Mouse (Mus musculus): ENCODE measurements around the gene Ppa2. TPM values are rescaled to one million over a fixed set of nuclear protein-coding genes. Genes with fewer than 3 reads are reported as not detected.

Gene Ppa2
- polyA plus RNA-seq, 1 experiment, result 161 TPM

DNA sequence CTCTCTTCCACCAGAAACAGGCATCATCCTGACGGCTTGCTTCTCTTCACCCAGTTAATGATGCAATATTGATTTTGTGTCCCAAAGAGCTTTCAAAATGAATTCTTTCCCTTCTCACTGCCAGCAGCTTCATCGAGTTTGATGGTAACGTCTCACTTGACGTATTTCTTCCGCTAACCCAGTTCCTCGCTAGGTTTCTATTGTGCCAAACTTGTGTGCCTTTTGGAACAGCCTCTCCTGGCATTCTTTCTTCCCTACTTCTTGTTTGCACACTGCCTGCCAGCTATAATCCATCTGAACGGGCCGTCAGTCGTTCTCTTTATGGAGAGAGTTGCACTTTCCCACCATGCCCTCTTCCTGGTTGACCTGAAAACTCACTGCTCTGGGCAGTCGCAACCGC, 31.2 kb downstream of the Ppa2 start:
- H3K4me1 ChIP-seq (ENCODE audit: control insufficient read depth, insufficient read depth, insufficient read length, low read length), result no peaks in the 10 kb centered on the region
- H3K27ac ChIP-seq (replicated peaks; ENCODE audit: low read depth, low read length), result 0 out of 2 replicates have a peak overlapping the region, but pooled peaks have one; percentile 4
- no peak overlapping the region for H3K4me3 ChIP-seq (ENCODE audit: insufficient read depth, low read depth, low read length)

- Histone ChIP-seq H3K27ac (replicated peaks; ENCODE audit: low read depth, low read length) (no peak overlapping the region), H3K4me3 (ENCODE audit: insufficient read depth, low read depth, low read length) (no peak overlapping the region)
Observed at GRCm38 (mm10) chr3:133347535-133347934, 37.6 kb downstream of the Ppa2 start.

DNA sequence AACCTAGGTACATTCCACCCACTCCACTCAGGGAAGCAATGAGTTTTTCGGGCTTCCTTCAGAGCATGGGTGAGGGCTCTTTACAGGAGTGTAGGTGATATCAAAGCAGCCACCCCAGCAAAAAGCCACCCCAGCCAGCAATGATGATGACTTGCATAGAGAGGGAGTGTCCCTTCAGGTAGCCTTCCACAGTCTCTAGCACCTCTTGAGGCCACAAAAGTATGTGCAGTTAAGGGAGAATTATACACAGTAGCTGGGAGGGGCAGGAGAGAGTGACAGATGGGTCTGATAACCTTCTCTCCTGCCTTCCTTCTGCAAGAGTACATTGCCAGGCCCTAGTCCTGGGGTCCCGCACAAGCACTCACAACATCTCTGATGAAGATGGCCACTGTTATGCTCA, 38.9 kb downstream of the Ppa2 start:
- H3K4me1 ChIP-seq (ENCODE audit: control insufficient read depth, insufficient read depth, insufficient read length, low read length), result no peaks in the 10 kb centered on the region
- H3K4me3 ChIP-seq (ENCODE audit: insufficient read depth, low read depth, low read length), result no peak overlapping the region
- H3K27ac ChIP-seq (replicated peaks; ENCODE audit: low read depth, low read length), result no peak overlapping the region

More at GRCm38 (mm10) chr3:133347535-133347934, 37.6 kb downstream of the Ppa2 start:
- H3K4me1 ChIP-seq (ENCODE audit: control insufficient read depth, insufficient read depth, insufficient read length, low read length), result no peaks in the 10 kb centered on the region

DNA sequence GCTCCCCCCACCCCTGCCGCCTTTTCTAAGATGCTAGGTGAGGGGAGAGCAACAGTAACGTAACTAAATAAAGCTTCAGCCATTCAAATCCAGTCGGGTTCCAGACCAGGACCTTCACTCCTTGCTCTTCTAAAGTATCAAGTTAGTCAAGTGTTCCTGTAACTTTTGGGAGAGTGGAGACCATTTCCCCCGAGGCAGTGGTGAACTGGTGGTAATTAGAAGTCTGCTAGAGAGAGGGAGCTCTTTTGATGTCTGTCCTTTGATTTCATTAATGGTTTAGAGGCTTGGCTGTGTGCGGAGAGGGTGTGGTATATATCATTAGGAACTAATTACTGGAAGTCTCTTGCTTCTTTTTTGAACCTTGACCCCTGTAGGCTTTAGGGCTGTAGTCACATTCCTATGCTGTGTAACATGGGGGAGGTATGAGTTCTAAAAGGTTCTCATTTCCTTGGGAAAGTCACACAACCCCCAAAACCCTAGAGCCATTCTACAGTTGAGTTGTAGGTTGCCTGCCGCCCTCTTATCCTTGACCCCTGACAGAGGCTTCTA, 47.6 kb downstream of the Ppa2 start:
- H3K4me3 ChIP-seq (ENCODE audit: insufficient read depth, low read depth, low read length), result no peak overlapping the region
- H3K27ac ChIP-seq (replicated peaks; ENCODE audit: low read depth, low read length), result no peak overlapping the region
- no peaks in the 10 kb centered on the region for H3K4me1 ChIP-seq (ENCODE audit: control insufficient read depth, insufficient read depth, insufficient read length, low read length)

- Histone ChIP-seq H3K4me1 (ENCODE audit: control insufficient read depth, insufficient read depth, insufficient read length, low read length) (no peaks in the 10 kb centered on the region), H3K4me3 (ENCODE audit: insufficient read depth, low read depth, low read length) (no peak overlapping the region), H3K27ac (replicated peaks; ENCODE audit: low read depth, low read length) (no peak overlapping the region)
Observed at GRCm38 (mm10) chr3:133357977-133358376, 48.1 kb downstream of the Ppa2 start.

GRCm38 (mm10) chr3:133361406-133361805, 51.5 kb downstream of the Ppa2 start:
- Histone ChIP-seq H3K4me3 (ENCODE audit: insufficient read depth, low read depth, low read length) (no peak overlapping the region), H3K27ac (replicated peaks; ENCODE audit: low read depth, low read length) (no peak overlapping the region), H3K4me1 (ENCODE audit: control insufficient read depth, insufficient read depth, insufficient read length, low read length) (no peaks in the 10 kb centered on the region)

DNA sequence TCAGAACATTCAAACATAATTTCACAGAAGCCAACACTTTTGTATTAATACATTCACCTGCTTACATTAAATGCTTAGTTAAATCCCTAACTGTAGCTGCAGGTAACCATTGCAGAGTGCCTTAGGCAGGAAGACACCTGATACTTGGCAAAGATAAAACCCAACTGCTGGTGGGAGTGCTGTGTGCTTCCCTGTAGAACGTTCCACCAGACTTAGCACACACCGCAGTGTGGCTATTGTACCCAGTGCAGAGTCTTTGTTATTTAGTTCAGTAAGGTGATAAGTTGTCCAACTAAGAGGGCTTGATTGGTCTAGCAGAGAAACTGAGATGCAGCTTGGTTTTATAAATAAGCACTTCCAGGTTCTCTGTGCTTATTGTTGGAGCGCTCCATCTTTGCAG, 54.2 kb downstream of the Ppa2 start:
- Histone ChIP-seq H3K4me1 (ENCODE audit: control insufficient read depth, insufficient read depth, insufficient read length, low read length) (no peaks in the 10 kb centered on the region), H3K4me3 (ENCODE audit: insufficient read depth, low read depth, low read length) (no peak overlapping the region), H3K27ac (replicated peaks; ENCODE audit: low read depth, low read length) (no peak overlapping the region)

DNA sequence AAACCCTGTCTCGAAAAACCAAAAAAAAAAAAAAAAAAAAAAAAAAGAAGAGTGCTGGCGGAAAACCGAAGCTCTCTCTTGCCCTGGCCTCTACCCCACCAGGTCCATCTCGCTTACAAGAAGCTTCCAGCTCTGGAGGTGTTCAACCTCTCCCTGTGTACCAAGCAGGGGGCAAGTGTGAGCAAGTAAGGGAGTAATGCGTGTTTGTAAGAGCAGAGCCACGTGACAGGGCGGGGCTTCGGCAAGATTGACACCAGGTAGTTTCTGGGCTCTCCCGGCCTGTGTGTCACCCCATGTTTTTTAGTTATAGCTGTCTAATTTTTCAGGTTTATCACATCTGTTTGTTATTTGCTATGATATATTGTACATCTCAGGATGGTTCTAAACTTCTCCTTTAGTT, 56.2 kb downstream of the Ppa2 start:
- Histone ChIP-seq H3K4me3 (ENCODE audit: insufficient read depth, low read depth, low read length) (no peak overlapping the region), H3K4me1 (ENCODE audit: control insufficient read depth, insufficient read depth, insufficient read length, low read length) (no peaks in the 10 kb centered on the region), H3K27ac (replicated peaks; ENCODE audit: low read depth, low read length) (no peak overlapping the region)

GRCm38 (mm10) chr3:133378174-133378573, 68.3 kb downstream of the Ppa2 start:
- no peak overlapping the region for H3K4me3 ChIP-seq (ENCODE audit: insufficient read depth, low read depth, low read length)
- no peak overlapping the region for H3K27ac ChIP-seq (replicated peaks; ENCODE audit: low read depth, low read length)
- no peaks in the 10 kb centered on the region for H3K4me1 ChIP-seq (ENCODE audit: control insufficient read depth, insufficient read depth, insufficient read length, low read length)

GRCm38 (mm10) chr3:133379997-133380396, 70.1 kb downstream of the Ppa2 start:
- H3K4me3 ChIP-seq (ENCODE audit: insufficient read depth, low read depth, low read length), result no peak overlapping the region
- H3K4me1 ChIP-seq (ENCODE audit: control insufficient read depth, insufficient read depth, insufficient read length, low read length), result no peaks in the 10 kb centered on the region
- no peak overlapping the region for H3K27ac ChIP-seq (replicated peaks; ENCODE audit: low read depth, low read length)

DNA sequence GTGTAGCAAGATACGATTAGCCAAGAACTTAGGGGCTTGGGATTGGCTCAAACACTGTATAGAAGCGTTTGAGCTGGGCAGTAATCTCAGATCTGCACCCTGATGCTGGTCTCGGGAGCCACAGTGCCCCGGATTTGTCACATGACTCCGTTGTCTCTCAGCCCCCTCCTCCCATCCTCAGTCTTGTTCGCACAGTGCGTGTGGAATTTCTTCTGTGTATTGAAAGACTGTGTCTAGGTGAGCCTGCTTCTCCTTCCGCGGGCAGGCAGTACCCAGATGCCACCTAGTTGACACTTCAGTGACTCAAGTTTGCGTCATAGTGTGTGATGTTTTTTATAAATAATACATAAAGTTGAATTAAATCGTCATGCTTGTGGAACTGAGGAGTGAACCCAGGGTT, 71.6 kb downstream of the Ppa2 start:
- no peak overlapping the region for H3K4me3 ChIP-seq (ENCODE audit: insufficient read depth, low read depth, low read length)
- no peak overlapping the region for H3K27ac ChIP-seq (replicated peaks; ENCODE audit: low read depth, low read length)
- H3K4me1 ChIP-seq (ENCODE audit: control insufficient read depth, insufficient read depth, insufficient read length, low read length), result no peaks in the 10 kb centered on the region

DNA sequence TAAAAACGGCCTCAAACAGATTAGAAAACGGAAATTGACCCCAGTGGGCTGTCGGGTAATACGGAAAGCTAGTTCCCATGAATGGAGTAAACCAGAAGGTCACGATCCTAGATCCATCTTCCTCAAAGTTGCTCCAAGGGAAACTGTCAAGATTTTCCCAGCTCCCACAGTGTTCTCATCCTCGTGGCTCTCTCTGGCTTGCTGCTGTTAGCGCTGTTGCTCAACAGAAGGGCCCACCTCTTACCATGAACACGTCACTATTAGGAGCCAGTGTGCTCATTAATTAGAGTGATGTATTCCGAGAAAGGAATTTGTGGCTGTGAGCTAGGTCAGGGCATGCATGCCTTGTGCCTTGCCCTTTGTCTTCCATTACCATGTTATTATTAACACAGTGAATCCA, 72.2 kb downstream of the Ppa2 start:
- Histone ChIP-seq H3K4me3 (ENCODE audit: insufficient read depth, low read depth, low read length) (no peak overlapping the region), H3K4me1 (ENCODE audit: control insufficient read depth, insufficient read depth, insufficient read length, low read length) (no peaks in the 10 kb centered on the region), H3K27ac (replicated peaks; ENCODE audit: low read depth, low read length) (no peak overlapping the region)

DNA sequence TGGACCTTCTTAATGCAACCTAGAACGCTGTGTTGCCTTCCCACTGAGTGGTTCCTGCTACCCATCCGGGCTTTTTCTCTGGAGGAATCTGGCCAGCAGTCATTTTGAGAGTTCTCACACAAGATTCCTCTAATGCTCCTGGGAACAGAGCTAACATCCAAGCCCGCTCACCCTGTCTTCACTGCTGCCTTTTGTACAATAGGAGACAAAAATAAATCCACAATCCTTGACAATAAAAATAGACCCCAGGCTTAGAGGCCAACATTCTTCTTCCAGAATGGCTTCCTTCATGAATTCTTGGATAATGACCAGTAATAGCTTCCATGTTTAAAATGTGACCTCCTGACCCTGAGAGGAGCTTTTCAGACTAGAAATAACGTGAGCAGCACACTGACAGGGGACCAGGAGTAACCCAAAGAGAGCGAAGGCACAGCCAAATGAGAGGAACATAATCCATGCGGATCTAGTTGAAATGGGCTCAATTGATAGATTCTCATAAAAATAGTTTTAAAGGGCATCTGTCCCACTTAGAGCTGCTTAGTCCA, 74.3 kb downstream of the Ppa2 start:
- Histone ChIP-seq H3K4me1 (ENCODE audit: control insufficient read depth, insufficient read depth, insufficient read length, low read length) (no peaks in the 10 kb centered on the region), H3K4me3 (ENCODE audit: insufficient read depth, low read depth, low read length) (no peak overlapping the region), H3K27ac (replicated peaks; ENCODE audit: low read depth, low read length) (no peak overlapping the region)

DNA sequence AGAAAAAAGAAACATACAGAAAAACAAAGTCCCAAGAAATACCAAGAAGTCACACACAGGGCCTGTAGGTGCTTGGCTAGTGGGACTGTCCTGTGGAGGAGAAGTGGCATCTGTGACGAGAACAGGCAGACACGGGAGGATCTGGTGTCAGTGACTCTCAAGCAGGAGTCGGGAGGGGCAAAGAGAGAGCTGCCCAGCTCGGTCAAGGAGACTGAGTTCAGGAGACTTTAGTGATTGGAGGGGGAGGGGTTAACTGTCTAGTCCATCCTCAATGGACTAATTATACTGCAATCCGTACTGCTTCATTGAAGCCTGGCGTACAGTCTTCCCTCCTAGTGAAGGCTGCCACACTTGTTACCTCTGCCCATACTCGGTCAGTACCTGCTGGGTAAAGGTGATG, 77.4 kb downstream of the Ppa2 start:
- Histone ChIP-seq H3K4me3 (ENCODE audit: insufficient read depth, low read depth, low read length) (no peak overlapping the region), H3K27ac (replicated peaks; ENCODE audit: low read depth, low read length) (no peak overlapping the region), H3K4me1 (ENCODE audit: control insufficient read depth, insufficient read depth, insufficient read length, low read length) (no peaks in the 10 kb centered on the region)

GRCm38 (mm10) chr3:133389803-133390387, 80.0 kb downstream of the Ppa2 start:
- Histone ChIP-seq H3K27ac (replicated peaks; ENCODE audit: low read depth, low read length) (no peak overlapping the region), H3K4me1 (ENCODE audit: control insufficient read depth, insufficient read depth, insufficient read length, low read length) (no peaks in the 10 kb centered on the region), H3K4me3 (ENCODE audit: insufficient read depth, low read depth, low read length) (no peak overlapping the region)

DNA sequence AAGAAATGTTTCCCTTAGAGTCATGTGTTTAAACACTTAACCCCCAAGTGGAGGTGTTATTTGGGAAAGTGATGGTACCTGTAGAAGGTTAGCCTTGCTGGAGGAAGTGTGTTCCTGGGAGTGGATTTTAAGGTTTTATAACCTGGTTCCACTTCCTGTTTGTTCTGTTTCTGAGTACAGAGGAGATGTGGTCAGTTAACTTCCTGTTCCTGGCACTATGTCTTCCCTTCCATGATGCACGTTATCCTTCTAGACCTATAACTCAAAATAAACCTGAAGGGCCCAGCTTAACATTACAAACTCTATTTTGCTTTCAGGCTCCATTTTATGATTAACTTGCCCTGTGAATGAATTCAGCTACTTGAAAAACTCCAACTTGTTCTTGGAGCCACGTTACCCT, 84.6 kb downstream of the Ppa2 start:
- H3K27ac ChIP-seq (replicated peaks; ENCODE audit: low read depth, low read length), result no peak overlapping the region
- H3K4me3 ChIP-seq (ENCODE audit: insufficient read depth, low read depth, low read length), result no peak overlapping the region
- H3K4me1 ChIP-seq (ENCODE audit: control insufficient read depth, insufficient read depth, insufficient read length, low read length), result no peaks in the 10 kb centered on the region
